Mouse (Mus musculus) midbrain, postnatal 0 days (tissue): Measurements from ENCODE around the gene Irak1bp1. TPM values are rescaled to one million over a fixed set of nuclear protein-coding genes. Genes with fewer than 3 reads are reported as not detected.

Experiments used
- ATAC-seq: fragments of 200-750 bp; cut with Nextera tagmentation; 2 replicates; pipeline ENCODE4 v1.8.0; 2017; ENCODE audit warnings: moderate number of reproducible peaks, mild to moderate bottlenecking, moderate TSS enrichment, moderate library complexity; ENCODE audit not compliant: low FRiP score
- DNase-seq: peaks from one replicate; pipeline ENCODE4 v3.0.0-alpha.2; 2015; ENCODE audit warnings: low spot score
- H3K27ac ChIP-seq: fragments of 300-500 bp; sonication (generic); 2 replicates; pipeline ENCODE4 v1.5.1; 2014; ENCODE audit warnings: low read depth, mild to moderate bottlenecking, low read length, mixed read lengths
- H3K27me3 ChIP-seq: fragments of 300-500 bp; sonication (generic); 2 replicates; pipeline ENCODE4 v1.6.1; 2014; ENCODE audit warnings: low read length, control low read depth, mixed read lengths; ENCODE audit not compliant: insufficient read depth
- H3K36me3 ChIP-seq: fragments of 300-500 bp; sonication (generic); 2 replicates; pipeline ENCODE4 v1.6.1; 2014; ENCODE audit warnings: low read length, control low read depth, mixed read lengths; ENCODE audit not compliant: insufficient read depth
- H3K4me1 ChIP-seq: fragments of 300-500 bp; sonication (generic); 2 replicates; pipeline ENCODE4 v1.6.1; 2014; ENCODE audit warnings: mild to moderate bottlenecking, control low read depth, antibody characterized with exemption, low read length, mixed read lengths; ENCODE audit not compliant: insufficient read depth
- H3K4me2 ChIP-seq: fragments of 300-500 bp; sonication (generic); 2 replicates; pipeline ENCODE4 v1.6.1; 2014; ENCODE audit warnings: low read depth, mild to moderate bottlenecking, low read length, mixed read lengths; ENCODE audit not compliant: poor library complexity, severe bottlenecking
- H3K4me3 ChIP-seq: fragments of 300-500 bp; sonication (generic); 2 replicates; pipeline ENCODE4 v1.5.1; 2014; ENCODE audit warnings: low read depth, mild to moderate bottlenecking, low read length, moderate library complexity
- H3K9ac ChIP-seq: fragments of 300-500 bp; sonication (generic); replicated peaks from 2 replicates; pipeline ENCODE4 v1.6.1; 2014; ENCODE audit warnings: mild to moderate bottlenecking, low read length, moderate library complexity, mixed read lengths; ENCODE audit not compliant: poor library complexity, severe bottlenecking
- H3K9me3 ChIP-seq: fragments of 300-500 bp; sonication (generic); 2 replicates; pipeline ENCODE4 v1.6.1; 2016; ENCODE audit warnings: low read length, control low read depth
- CTCF ChIP-seq: IDR thresholded peaks from 2 replicates; pipeline ENCODE4 v1.5.1; 2016; ENCODE audit warnings: antibody characterized with exemption, mild to moderate bottlenecking
- WGBS: fragments of 180-500 bp; shearing (Covaris S2); extraction: QIAGEN DNeasy Blood & Tissue Kit; methylation state at CpG from one replicate; pipeline ENCODE4 v1.1.7; 2014; 5-methylcytosine and 5-hydroxymethylcytosine counted together
- polyA plus RNA-seq: library from polyadenylated mRNA; unstranded; fragments of >200 nt; fragmentation: Nextera tagmentation; extraction: Ambion mirVana; gene quantifications from 2 replicates; pipeline ENCODE4 v1.2.1, GENCODE M21; 2015
- total RNA-seq: library from RNA; depleted of rRNA; stranded (reverse); fragments of >200 nt; gene quantifications from 2 replicates; pipeline ENCODE4 v1.2.3, GENCODE M21; 2014

Irak1bp1 gene
- total and polyA plus RNA-seq, 2 experiments from 2014 or later = 22.0 to 48.2 TPM

DNA sequence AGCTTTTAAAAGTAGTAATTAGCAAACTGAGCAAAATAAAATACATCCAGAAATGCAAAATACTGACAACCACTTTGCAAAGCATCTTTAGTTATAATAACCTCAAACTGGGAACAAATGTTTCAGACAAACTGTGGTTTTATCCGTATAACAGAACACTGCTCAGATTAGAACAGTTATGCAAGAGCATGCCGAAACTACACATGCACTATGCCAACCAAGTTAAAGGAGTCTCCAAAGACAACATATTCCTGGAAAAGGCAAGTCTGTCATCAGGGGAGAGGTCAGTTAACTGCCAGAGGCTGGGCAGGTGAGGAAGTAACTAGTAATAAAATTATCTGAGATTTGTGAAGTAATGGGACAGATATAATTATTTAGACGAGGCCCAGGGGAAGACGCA lies 13.3 kb downstream of the Irak1bp1 start:
- DNase-seq (no peak), ATAC-seq (no peak)
- Histone ChIP-seq H3K4me2 (no peak overlapping the region), H3K27ac (no peak overlapping the region), H3K27me3 (no peaks in the 10 kb centered on the region), H3K4me1 (no peaks in the 10 kb centered on the region), H3K9me3 (no peaks in the 10 kb centered on the region), H3K36me3 (peaks cover 15% of the 10 kb centered on the region), H3K4me3 (no peak overlapping the region), H3K9ac (no peak overlapping the region)
- TF ChIP-seq CTCF = no peak
- WGBS = 94% methylated on average over 4 of the region's 4 CpGs

DNA sequence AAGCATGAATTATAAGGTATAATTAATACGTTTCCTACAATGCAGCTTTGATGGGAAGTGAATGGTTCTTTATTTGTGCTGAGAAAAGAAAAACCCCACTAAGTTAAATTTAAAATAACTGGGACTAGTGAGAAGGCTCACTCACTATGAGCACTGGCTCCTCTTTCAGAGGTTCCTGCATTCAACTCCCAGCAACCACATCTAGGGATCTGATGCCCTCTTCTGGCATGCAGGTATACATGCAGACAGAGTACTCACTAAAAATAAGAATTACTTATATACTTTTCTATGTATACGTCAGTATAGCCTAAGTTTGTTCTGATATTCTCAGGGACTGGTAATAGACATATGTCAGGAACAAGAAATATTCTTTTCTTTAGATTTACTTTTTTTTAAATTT lies 24.7 kb downstream of the Irak1bp1 start:
- DNase-seq (peak; percentile 23), ATAC-seq (no peak)
- H3K9ac ChIP-seq = no peak overlapping the region
- H3K4me1 ChIP-seq = no peaks in the 10 kb centered on the region
- no peak overlapping the region for H3K27ac ChIP-seq
- 54% methylated on average over 2 of the region's 2 CpGs for WGBS
- no peaks in the 10 kb centered on the region for H3K27me3 ChIP-seq
- peak; percentile 80 for TF ChIP-seq CTCF
- no peaks in the 10 kb centered on the region for H3K36me3 ChIP-seq
- no peak overlapping the region for H3K4me2 ChIP-seq
- no peak overlapping the region for H3K4me3 ChIP-seq
- no peaks in the 10 kb centered on the region for H3K9me3 ChIP-seq

DNA sequence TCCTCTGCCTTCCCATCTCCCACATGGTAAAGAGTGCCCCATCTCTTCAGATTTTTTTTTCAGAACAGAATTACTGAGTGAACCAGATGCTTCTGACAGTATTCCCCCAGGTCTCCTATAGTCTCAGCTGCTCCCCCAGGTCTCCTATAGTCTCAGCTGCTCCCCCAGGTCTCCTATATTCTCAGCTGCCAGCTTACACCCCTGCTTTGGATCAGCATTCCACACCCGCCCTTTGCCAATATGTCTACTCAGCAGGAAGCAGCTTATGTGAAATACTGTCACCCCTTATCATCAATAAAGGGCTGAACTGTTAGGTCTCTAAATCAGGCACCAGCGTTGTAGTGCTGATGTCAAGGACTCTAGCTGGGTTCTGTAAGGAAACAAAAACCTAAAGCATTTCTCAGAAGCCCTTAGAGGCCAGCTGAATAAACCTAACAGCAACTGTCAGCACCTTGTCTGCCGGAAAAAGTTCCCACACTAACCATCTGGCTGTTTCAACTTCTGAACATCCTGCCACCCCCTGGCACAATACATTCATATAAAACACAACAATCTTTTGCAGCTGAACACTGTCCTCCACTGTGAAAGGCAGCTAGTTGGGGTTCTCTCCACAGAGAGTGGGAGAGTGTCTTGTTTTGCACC lies 25.8 kb downstream of the Irak1bp1 start:
- Histone ChIP-seq H3K36me3 (no peaks in the 10 kb centered on the region), H3K27ac (no peak overlapping the region), H3K27me3 (no peaks in the 10 kb centered on the region), H3K4me1 (no peaks in the 10 kb centered on the region), H3K9ac (no peak overlapping the region), H3K9me3 (no peaks in the 10 kb centered on the region), H3K4me3 (no peak overlapping the region), H3K4me2 (no peak overlapping the region)
- DNase-seq (no peak), ATAC-seq (no peak)
- no peak for TF ChIP-seq CTCF
- 49% methylated on average over 3 of the region's 3 CpGs for WGBS

DNA sequence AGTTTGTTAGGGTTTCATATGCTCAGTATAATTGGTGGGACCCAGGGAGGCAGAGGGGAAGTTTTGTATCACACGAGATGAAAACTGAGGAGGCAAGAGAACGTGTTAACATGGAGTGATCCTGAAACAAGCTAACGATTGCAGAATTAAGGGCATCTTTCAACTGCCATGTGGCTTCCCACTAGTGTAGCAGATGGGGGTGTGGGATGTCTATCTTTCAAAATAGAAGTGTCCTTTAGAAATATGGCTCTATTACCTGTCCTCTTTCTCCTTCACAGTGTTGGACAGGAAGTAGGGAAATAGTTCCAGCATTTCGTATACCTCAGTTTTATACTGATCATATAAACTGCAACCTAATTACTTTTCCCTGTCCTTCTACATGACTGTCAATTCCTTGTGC lies 26.9 kb downstream of the Irak1bp1 start:
- 85% methylated on average over 4 of the region's 4 CpGs for WGBS
- ATAC-seq (no peak), DNase-seq (no peak)
- H3K27ac ChIP-seq = no peak overlapping the region
- no peak overlapping the region for H3K4me2 ChIP-seq
- H3K9me3 ChIP-seq = no peaks in the 10 kb centered on the region
- H3K9ac ChIP-seq = no peak overlapping the region
- no peak for TF ChIP-seq CTCF
- H3K36me3 ChIP-seq = no peaks in the 10 kb centered on the region
- H3K4me3 ChIP-seq = no peak overlapping the region
- H3K4me1 ChIP-seq = no peaks in the 10 kb centered on the region
- H3K27me3 ChIP-seq = no peaks in the 10 kb centered on the region

DNA sequence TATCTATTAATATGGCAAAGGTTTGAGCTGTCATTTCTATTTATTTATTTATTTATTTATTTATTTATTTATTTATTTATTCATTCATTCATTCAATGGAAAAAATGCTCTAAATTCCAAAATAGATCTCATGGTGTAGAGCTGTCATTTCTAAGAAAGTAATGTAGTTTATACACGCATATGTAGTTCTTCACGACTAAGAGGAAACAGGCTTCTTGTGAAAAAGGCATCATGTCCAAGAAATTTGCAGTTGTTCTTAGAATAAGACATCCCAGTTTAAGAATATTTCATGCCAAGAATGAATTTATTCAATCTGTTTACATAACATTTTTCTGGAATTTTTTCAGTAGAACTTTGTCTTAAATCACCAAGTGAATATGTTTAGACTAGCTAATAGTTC lies 31.5 kb downstream of the Irak1bp1 start:
- Histone ChIP-seq H3K4me2 (no peak overlapping the region), H3K4me3 (no peak overlapping the region), H3K9ac (no peak overlapping the region), H3K9me3 (no peaks in the 10 kb centered on the region), H3K36me3 (no peaks in the 10 kb centered on the region), H3K27me3 (no peaks in the 10 kb centered on the region), H3K4me1 (no peaks in the 10 kb centered on the region), H3K27ac (no peak overlapping the region)
- WGBS = 96% methylated on average over 2 of the region's 2 CpGs
- TF ChIP-seq CTCF = no peak
- ATAC-seq (no peak), DNase-seq (no peak)

DNA sequence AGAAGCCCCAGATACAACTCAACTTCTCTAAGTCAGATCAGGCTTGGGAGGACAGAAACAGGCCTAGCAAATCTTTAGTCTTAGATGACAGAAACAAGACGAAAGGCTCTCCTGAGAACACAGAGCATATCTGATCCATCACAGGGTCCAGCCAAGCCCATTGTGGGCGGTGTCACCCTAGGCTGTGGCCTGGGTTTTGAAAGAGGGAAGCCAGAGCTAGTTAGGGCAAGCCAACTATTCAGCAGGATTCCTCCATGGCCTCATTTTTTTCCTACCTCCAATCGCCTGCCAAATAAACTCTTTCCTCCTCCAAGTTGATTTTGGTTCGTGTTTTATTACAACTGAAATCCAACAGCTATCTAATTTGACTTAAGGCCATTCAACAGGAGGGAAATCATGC lies 32.0 kb downstream of the Irak1bp1 start:
- H3K4me1 ChIP-seq = no peaks in the 10 kb centered on the region
- H3K36me3 ChIP-seq = no peaks in the 10 kb centered on the region
- 83% methylated on average over 4 of the region's 4 CpGs for WGBS
- H3K9me3 ChIP-seq = no peaks in the 10 kb centered on the region
- H3K4me3 ChIP-seq = no peak overlapping the region
- ATAC-seq (no peak), DNase-seq (no peak)
- no peak overlapping the region for H3K9ac ChIP-seq
- TF ChIP-seq CTCF = no peak
- H3K27me3 ChIP-seq = no peaks in the 10 kb centered on the region
- H3K27ac ChIP-seq = no peak overlapping the region
- no peak overlapping the region for H3K4me2 ChIP-seq
